Mouse (Mus musculus) ovary, postnatal 10 days (tissue): ENCODE results near the gene Gm20388.
A peak's percentile ranks its signal among the peaks of the same experiment; 100 is the strongest.

Experiments
- DNase-seq: peaks from one replicate; pipeline ENCODE4 v3.0.0; 2022; ENCODE audit warnings: low spot score

The Gm20388 gene

DNA sequence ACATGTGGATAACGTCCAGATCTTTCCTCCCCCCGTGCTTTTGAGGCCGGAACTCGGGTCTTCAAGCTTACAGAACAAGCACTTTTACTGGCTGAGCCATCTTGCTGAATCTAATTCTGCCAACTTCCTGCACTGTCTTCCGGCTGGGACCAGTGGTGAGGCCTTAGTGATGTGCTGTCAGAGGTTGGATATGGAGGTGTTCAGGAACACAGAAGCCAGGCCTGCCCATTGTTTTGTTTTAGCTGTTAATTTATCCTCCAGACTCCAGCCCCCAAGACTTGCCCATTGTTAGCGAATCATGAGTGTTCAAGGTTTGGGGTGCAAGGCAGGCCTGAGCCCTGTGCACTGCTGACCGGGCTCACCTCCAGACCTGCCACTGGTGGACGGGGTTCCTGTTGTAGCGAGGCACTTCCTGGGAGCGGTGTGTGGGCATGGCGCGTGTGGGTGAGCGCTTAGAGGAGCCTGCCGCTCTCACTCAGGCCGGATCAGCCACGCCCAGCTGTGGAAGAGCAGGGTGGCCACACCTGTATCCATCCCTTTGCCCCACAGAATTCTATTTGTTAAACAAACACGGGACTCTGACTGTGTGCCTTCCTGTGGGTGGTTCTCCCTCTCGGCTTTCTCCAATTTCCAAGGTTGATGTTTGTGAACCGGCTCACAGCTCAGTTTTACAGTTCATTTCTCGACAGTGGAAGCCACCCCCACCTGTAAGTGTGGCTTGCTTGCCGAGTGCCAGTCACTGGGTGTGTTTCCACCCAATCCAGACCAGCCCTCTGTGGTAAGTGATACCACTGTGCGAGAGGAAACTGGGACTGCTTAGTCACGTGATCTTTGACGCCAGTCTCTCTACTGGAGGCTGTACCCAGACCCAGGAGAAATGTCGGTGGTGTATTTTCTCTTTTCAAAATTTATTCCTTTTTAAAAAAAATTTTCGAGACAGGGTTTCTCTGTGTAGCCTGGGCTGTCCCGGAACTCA lies 3430.7 kb downstream of the Gm20388 start:
- DNase-seq = no peak

DNA sequence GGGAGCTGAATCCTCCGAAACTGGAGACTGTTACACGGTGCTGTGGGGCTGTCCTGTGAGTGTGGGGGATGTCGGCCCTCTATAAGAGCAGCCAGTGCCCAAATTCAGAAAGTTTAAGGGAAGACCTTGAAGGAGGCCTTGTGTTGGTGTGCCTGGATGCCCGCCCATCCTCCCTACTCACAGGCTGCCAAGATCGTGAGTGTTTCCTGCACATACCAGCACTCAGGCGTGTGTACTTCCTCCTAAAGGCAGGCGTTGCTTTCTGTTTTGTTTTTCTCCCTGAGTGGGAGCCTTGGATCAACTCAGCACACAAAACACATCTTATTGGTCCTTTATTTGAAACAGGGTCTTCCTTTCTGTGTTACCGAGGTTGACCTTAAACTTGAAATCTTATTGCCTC lies 3431.6 kb downstream of the Gm20388 start:
- DNase-seq = no peak

DNA sequence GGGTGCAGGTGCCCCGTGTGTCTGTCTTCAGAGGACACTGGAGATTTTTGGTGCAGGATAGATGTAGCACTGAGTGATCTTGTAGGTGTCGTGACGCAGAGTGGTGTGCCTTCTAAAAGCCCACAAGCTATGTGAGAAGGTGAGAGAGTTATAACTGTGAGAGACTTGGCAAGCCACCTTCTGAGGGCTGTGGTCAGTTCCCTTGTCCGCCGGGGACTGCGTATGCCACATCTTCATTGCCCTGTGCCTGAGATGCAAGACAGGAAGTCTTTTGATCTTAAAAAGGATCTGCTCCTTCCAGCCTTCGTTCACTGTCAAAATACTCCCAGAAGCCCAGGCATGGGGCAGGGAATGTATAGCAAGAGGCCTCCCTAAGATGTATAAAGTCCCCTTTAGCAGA lies 3432.3 kb downstream of the Gm20388 start:
- no peak for DNase-seq

DNA sequence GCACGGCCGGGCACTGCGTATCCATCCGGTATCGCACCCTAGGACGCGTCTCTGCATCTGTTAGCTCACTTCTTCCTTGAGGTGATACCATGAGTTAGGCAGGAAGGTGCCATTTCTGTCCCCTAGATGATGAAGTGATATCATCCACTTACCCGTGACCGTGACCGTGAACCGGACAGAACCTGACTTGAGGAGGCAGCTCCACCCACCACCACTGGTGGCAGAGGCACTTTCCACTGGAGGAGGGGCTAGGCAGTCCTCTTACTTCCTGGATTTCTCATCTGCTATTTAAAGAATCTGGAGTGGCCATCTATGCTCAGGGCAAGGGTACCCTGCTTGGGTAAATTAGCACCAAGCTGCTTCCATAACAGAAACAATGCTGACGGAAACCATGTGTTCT lies 3432.8 kb downstream of the Gm20388 start:
- DNase-seq = no peak

DNA sequence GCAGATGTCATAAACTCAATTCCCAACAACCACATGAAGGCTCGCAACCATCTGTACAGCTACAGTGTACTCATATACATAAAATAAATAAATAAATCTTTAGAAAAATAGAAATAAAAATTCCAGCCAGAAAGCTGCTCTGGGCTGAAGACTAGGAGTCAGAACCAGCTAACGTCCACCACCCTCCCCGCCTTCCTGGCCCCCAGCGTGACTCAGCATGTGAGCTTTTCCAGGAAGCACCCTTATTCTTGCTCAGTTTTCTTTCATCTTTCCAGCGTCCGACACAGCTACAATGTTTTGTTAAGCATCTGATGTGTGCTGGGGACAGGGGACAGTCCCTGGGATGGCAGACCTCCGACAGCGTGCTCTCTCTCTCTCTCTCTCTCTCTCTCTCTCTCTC lies 3434.5 kb downstream of the Gm20388 start:
- no peak for DNase-seq

DNA sequence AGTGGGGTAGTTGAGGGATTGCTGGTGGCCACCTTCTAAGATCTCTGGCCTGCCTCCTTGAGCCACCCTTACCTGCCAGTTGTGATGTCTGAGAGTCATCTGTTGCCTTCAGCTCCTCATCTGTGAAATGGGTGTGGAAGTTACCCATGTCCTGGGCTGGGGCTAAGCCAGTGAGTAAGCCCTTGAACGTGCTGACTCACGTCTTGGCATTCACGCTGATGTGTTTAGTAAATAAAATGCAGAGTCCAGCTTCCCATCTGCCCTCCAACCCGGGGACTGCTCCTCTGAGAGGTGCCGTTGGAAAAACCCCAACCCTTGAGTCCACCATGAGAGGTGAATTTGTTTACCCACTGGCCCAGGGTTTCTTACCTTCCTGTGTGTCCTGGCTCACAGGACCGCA lies 3435.2 kb downstream of the Gm20388 start:
- no peak for DNase-seq

DNA sequence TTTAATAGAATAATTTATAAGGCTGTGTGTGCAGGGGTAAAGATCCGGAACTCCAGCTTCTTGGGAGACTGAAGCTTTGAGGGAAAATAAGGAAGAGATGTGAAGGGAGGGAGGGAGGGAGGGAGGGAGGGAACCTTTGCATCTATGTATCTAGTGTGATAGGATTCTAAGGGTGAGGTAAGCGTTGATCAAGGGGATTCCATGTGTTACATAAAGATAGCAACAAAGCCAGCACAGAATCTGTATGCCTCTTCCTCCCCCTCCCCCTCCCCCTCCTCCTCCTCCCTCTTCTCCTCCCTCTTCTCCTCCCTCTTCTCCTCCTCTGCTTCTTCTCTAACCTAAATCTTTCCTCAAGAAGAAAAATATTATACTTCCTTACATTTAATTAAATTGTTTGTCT lies 3436.7 kb downstream of the Gm20388 start:
- no peak for DNase-seq

DNA sequence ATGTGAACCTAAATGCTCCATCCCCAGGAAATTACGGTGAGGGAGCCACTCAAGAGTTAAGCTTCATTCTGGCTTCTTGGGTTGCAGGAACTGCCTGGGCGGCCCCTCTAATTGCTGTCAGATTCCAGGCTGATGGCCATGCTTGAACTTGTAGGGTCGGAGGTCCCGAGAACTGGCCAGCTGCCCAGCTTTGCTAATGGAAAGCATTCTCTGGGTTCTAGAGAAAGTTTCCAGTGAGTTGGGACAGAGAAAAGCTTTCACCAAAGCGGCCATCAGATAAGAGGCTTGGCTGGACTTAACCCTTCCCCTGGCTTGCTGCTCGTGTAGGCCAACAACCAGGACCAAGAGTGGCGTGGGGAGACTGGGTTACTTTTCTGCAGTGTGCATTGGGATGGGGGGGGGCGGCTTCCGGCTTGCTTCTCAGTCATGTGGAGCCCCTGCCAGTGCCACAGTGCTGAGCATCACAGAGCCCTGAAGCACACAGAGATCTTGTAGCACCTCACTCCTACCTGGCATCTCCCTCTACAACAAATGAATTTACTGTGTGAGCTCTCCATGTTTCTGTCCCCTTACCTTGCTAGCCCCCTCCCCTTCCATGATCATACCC lies 3437.7 kb downstream of the Gm20388 start:
- peak; percentile 46 for DNase-seq

DNA sequence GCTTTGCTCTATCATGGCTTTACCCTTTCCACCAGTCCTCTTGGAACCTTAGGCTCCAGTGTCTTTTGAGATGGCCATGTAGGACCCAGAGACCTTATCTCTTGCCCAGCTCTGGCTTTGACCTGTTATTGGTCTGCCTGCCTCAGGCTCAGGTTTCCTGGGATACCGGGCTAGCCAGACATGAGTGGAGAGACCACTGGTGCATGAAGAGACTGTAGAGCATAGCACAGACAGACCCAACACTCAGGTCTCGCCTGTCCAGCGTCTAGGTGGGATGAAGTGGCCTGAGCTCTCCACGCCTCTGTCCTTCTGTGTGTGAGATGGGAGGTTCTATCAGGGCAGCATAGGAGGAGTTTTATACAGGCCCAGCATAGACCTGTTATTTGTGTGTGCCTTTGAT lies 3438.4 kb downstream of the Gm20388 start:
- no peak for DNase-seq

DNA sequence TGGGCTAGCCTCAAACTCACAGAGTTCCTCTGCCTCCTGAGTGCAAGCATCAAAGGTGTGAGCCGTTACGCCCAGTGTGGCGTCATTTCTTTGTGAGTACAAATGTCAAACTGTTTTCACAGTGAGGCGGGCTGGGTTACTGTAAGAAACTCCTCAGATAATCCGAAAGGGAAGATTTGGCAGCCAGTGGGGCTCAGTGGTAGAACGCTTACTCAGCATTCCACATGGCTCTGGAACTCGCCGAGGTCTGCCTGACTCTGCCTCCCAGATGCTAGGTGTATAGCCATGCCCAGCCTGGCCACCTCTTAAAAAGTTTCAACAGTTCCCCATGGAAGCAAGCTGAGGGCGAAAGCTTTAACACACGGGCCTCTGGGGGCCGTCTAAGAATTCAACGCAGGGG lies 3441.5 kb downstream of the Gm20388 start:
- no peak for DNase-seq

DNA sequence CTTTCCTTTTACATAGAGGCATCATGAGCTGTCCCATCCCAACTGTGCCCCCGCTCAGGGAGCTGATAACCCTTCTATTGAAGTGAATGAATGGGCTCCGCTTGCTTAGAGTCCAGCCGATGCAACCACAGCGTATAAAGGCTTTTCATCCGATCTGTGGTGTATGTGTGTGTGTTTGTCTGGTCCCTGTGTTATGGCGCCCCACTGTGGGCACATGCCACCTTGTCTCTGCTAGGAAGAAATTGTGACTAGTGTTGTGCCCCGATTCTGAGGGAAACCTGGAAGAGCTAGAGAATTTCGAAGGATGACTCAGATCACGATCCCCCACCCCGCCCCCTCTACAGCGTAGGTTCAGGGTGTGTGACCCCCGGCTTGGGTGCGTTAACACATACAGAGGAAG lies 3442.1 kb downstream of the Gm20388 start:
- DNase-seq = no peak

DNA sequence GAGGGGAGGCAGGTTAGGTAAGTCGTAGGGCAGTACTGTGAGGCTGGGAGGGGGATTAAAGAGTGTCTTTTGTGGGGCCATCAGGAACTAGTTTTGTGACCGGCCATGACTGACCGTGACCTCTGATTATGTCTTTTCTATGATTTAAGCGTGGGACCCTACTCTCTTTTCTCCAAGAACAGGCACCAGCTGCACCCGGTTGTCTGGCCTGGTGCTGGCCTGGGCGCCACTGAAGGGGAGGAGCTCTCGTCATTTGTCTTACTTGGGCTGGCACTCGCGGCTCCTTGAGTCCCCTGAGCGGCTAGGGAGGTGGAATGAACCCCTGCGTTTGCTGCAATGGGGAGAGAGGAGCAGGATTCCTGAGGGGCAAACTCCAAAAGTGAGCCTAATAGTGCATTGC lies 3442.6 kb downstream of the Gm20388 start:
- no peak for DNase-seq

DNA sequence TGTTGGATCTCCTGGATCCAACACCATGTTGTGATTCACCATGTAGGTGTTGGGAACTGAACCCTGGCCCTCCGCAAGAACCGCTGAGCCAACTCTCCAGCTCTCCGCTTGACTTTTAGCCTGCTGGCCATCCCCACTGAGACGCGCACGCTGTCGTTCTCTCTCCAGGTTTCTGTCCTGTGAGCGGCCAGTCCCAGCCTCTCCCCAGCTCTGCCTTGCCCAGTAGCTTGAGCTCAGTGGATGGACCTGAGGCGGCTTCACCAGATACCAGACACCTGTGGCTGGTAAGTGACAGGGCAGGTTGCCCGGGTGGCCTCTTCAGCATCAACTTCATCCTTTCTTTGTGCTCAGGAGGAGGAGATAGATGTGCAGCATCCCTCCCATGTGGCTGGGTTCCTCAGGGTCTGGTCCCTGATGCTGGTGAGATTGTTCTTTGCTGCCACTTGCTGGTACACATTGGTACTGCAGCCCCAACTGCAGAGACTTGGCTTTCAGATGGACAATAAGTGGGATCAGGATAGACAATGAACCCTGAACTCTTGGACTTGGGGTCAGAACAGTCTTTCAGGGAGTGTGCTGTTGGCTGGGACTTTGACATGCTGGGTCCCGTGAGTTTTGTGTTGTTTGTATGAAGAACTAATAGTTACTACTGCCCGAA lies 3450.6 kb downstream of the Gm20388 start:
- peak; percentile 64 for DNase-seq

DNA sequence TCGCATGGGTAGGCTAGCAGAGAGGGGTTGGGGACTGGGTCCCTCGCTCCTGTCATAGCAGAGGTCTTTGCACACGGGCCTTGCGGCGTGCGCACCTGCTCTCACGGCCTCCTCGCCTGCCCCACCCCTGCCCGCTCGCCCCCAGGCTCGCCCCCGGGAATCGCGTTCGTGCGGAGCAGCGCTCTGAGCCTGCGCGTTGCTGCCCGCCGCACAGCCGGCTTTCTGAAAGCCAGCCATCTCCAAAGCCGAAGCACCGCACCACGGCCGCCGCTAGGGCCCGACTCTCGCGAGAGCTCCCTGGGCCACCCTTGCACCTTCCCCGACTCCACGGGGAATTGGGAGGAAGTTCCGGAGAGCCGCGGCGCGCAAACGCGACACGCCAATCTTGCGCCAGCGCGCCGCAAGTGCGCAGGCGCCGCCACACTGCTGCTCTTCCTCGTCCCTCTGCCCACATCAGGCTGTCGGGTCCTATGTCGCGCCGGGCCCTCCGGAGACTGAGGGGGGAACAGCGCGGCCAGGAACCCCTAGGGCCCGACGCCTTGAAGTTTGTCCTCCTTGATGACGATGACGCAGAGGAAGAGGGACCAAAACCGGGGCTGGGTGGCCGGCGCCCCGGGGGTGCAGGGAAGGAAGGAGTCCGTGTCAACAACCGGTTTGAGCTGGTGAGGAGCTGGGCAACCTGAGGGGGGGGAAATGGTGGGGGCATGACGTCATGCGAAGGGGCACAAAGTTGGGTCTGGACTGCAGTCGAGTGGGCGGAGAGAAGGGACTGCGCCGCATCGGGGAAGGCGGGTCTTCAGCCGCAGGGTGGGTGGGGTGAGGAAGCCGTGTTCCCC lies 3463.0 kb downstream of the Gm20388 start, which contains the start of gene Tcf25:
TSS of gene Tcf25 (plus strand) at position 351 of the 836 bp plus-strand sequence.
- DNase-seq = peak; percentile 86

DNA sequence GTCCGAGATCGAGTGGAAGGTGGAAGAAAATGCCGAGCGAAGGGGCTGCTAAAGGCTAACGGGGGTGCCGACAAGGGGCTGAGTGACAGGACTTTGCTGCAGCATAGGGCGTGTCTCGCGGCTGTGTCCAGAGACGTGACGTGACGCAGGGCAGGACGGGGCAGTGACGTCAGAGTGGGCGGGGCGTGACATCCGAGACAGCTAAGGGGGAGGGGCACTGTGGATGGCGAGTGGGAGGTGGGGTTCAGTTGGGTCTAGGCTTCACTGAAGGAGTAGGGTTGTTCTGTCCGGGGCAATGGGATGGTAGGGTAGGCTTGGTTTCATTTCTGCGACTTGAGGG lies 3463.6 kb downstream of the Gm20388 start:
- DNase-seq = peak; percentile 92

DNA sequence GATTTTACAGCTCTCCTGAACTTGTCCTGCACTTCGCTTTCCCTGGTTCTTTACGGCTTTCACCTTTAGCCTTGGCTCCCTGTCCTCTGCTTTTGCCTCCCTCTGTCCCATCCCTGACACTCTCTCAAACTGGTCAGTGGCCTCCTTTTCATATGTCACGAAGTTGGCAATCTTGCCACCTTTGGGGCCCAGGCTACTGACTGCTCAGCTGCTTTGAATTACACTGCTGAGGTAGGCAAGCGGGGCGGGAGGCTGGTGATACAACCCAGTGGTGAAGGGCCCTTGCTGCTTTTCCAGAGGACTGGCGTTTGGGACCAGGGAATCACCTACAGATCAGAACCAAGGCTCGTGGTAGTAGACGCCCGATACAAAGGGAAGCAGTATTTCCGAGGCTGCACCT lies 3465.1 kb downstream of the Gm20388 start:
- DNase-seq = no peak

DNA sequence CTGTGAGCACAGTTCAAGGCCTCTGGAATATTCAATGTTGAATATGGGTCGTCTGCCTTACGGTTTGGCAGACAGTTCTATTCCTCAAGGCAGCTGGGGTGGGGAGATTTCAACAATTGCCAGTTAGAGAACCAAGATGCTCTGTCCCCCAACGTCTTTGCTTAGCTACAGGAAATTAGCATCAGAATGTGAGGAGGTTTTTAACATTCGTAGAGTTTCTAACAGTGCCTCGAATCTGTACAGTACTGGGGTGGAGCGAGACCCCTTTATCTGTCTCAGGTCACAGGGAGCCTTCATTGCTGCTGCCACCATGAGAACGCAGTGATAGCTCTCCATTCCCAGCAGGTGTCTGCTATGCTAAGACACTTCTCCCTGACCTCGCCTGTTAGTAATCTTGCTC lies 3465.5 kb downstream of the Gm20388 start:
- DNase-seq = no peak

DNA sequence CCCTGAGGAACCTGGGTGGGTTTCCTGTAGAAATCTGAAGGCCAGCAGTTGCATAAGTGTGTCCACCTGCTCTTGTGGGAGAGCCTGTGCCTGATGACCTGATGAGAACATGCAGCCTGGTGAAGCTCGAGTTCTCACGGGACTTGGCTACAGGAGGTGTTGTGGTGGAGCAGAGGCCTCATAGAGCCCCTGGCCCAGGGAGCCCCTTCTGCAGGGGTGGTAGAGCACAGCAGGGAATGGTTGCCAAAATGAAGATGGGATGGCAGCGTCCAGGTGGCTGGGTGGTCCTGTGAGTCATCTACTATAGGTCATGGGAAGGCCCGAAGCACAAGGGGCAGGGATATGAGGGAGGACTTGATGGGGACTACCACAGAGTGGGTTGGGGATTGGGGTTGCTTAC lies 3471.1 kb downstream of the Gm20388 start:
- DNase-seq = no peak

DNA sequence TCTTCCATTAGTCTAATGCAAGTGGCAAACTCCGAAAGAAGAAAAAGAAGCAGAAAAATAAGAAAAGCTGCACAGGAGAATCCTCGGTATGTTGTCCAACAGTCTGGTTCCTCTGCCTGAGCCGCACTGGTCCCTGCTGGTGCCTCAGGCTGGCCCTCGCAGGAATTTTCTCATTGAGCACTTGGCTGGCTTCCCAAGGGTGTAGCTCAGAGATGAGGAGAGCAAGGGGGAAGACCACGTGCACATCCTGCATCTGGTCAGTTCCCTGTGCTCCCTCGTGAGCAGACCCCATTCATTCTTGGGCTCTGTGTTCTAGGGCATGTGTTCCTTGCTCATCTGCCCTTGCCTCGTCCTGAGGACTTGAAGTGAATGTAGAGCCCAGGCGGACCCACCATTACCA lies 3471.9 kb downstream of the Gm20388 start:
- DNase-seq = no peak

DNA sequence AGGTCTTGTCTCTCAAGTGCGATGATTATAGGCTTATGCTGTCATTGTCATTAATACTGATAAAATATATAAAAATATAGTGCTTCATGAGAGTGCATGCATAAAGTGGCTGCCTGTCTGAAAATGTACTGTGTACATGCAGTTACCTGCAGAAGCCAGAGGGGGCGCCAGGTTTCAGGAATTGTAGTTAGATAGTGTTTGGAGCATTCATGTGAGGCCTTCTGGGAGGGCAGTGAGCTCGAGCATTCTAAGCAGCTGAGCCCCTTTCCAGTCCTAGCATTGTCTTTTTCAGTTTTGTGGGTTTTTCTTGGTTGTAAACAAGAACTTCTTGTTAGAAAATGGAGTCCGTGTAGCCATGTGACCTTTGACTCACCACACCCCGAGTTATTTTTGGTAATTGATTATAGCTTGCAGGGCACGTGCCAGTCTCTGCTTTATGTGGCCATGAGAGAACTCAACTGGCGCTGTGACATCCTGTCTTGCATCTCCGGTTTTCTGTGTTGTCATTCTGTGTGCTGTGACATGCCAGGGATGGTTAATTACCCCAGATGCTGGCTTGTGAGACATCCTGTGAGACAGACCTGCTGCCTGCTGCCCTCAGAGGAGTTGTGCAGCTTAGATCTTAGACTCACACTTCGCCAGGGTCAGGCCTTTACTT lies 3474.4 kb downstream of the Gm20388 start:
- DNase-seq = no peak

DNA sequence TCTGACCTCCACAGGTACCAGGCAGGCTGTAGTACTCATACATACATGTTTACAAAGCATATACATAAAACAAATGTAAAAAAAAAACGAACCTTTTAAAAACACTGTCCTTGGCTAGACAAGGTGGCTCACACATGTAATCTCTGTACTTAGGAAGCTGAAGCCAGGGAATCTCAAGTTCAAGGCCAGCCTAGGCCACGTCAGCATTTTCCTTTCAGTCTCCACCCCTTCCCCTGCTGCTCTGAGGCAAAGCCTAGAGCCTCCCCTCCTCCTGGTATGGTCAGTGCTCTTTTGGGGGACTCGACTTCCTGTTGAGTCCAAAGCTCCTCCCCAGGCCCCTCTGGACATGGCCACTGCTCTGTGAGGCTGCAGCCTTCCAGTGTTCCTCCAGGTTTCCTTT lies 3476.4 kb downstream of the Gm20388 start:
- DNase-seq = no peak

DNA sequence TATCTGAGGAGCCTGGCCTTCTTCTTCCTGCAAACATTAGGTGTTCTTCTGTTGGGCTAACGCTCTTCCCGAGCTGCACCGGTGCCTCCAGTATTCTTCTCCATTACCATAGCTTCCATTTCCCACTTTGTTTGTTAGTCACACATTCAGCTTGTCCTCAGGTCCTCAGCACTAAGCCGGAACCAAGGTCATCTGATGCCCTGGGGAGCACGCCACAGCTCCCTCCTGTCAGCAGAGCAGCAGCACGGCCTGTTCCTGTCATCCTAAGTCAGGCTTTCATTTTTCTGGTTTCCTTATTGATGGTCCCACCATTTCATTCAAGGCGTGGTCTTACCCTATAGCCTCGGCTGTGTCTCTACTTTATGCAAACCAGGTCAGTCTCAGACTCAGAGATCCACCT lies 3477.2 kb downstream of the Gm20388 start:
- DNase-seq = no peak
